Mouse (Mus musculus): ENCODE results near the gene Gm20824. TPM values are rescaled to one million over a fixed set of nuclear protein-coding genes. Genes with fewer than 3 reads are reported as not detected.

The Gm20824 gene
- polyA plus RNA-seq (2014; fragmentation: Illumina TruSeq; extraction: RNeasy Lipid Tissue Mini Kit (QIAGEN cat#74804); ENCODE audit: insufficient read depth, low read depth, low replicate concordance), result not detected

GRCm38 (mm10) chrY:8257607-8258006, at the start of gene Gm20824:
Gene Gm20824, plus strand, starts transcription at chrY:8257907.

Other genes with a start within 250 kb of the Gm20824 start
- not detected for gene Gm20825, start 186.4 kb upstream of the Gm20824 start, polyA plus RNA-seq (2014; fragmentation: Illumina TruSeq; extraction: RNeasy Lipid Tissue Mini Kit (QIAGEN cat#74804); ENCODE audit: insufficient read depth, low read depth, low replicate concordance)

Measured in lung, adult 10 weeks (tissue).